Comparison of ENCODE assay signal across 8 mouse cellular contexts in genomic region chr11:117332242-117333149, GRCm38 (mm10).
DNase-seq lines count a peak whose midpoint lies in the region; ATAC-seq and TF ChIP-seq lines count a peak whose summit lies in the region.

No protein-coding gene starts in this region.

- ATAC-seq in liver, postnatal 0 days, result peak; percentile 18; the same call in 1 of the 2 replicates
- peak; percentile 94 for ATAC-seq in neural tube, embryonic 12.5 days (ENCODE audit: low FRiP score, low read depth)

- TF ChIP-seq EP300 in liver, postnatal 0 days (IDR thresholded peaks at IDR 0.05; ENCODE audit: low read depth), result no peak

- H3K27me3 ChIP-seq in heart, embryonic 10.5 days (ENCODE audit: insufficient read depth, poor library complexity, severe bottlenecking), result no peaks in the 10 kb centered on the region
- H3K27me3 ChIP-seq in liver, postnatal 0 days (ENCODE audit: insufficient read depth, low read length), result no peaks in the 10 kb centered on the region
- H3K27me3 ChIP-seq in neural tube, embryonic 12.5 days (replicated peaks), result no peaks in the 10 kb centered on the region

- peak overlapping the region; percentile 78 for H3K4me3 ChIP-seq in heart, embryonic 10.5 days
- peak overlapping the region; percentile 56 for H3K4me3 ChIP-seq in liver, postnatal 0 days (ENCODE audit: low read depth, low read length)
- peak overlapping the region; percentile 63 for H3K4me3 ChIP-seq in neural tube, embryonic 12.5 days

- H3K9me3 ChIP-seq in heart, embryonic 10.5 days, result no peaks in the 10 kb centered on the region
- H3K9me3 ChIP-seq in liver, postnatal 0 days (ENCODE audit: low read length), result no peaks in the 10 kb centered on the region
- no peaks in the 10 kb centered on the region for H3K9me3 ChIP-seq in neural tube, embryonic 12.5 days

- H3K4me1 ChIP-seq in heart, embryonic 10.5 days, result peaks cover 86% of the 10 kb centered on the region
- H3K4me1 ChIP-seq in liver, postnatal 0 days (ENCODE audit: insufficient read depth), result peaks cover 78% of the 10 kb centered on the region
- H3K4me1 ChIP-seq in neural tube, embryonic 12.5 days, result peaks cover 47% of the 10 kb centered on the region

- WGBS in heart, embryonic 10.5 days, result under 1% methylated on average over 37 of the region's 37 CpGs
- WGBS in liver, postnatal 0 days (ENCODE audit: insufficient replicate concordance), result 2% methylated on average over 37 of the region's 37 CpGs
- WGBS in neural tube, embryonic 12.5 days, result under 1% methylated on average over 37 of the region's 37 CpGs

- H3K4me2 ChIP-seq in liver, postnatal 0 days (ENCODE audit: low read depth, low read length), result peak overlapping the region; percentile 83
- H3K4me2 ChIP-seq in neural tube, embryonic 12.5 days (replicated peaks), result peak overlapping the region; percentile 87

- peak overlapping the region; percentile 64 for H3K9ac ChIP-seq in liver, postnatal 0 days (replicated peaks)
- peak overlapping the region; percentile 92 for H3K9ac ChIP-seq in neural tube, embryonic 12.5 days

- no peak; the same call in 1 of the 2 replicates for TF ChIP-seq CTCF in liver, postnatal 0 days (IDR thresholded peaks at IDR 0.05; ENCODE audit: low read depth)

- 0 out of 2 replicates have a peak, but pooled peaks cover 6% of the 10 kb centered on the region for H3K36me3 ChIP-seq in heart, embryonic 10.5 days
- no peaks in the 10 kb centered on the region for H3K36me3 ChIP-seq in liver, postnatal 0 days (replicated peaks; ENCODE audit: insufficient read depth, low read length)
- H3K36me3 ChIP-seq in neural tube, embryonic 12.5 days, result 0 out of 2 replicates have a peak, but pooled peaks cover 2% of the 10 kb centered on the region

- DNase-seq in spleen, adult 18-20 months, result peak; percentile 57 to 66
- no peak for DNase-seq in spleen, postnatal 14 days (ENCODE audit: low spot score in 2 of 2)
- peak; percentile 59 for DNase-seq in brain, embryonic 18.5 days (ENCODE audit: low read depth, low spot score)
- peak; percentile 96 for DNase-seq in heart, embryonic 10.5 days (ENCODE audit: low spot score)
- peak; percentile 70 for DNase-seq in kidney, postnatal 14 days
- DNase-seq in liver, postnatal 0 days, result peak; percentile 78
- peak; percentile 70 to 73 for DNase-seq in thymus, postnatal 10 days (ENCODE audit: low spot score in 2 of 2)

- H3K27ac ChIP-seq in heart, embryonic 10.5 days, result peak overlapping the region; percentile 96
- peak overlapping the region; percentile 93 for H3K27ac ChIP-seq in liver, postnatal 0 days (ENCODE audit: low read depth)
- H3K27ac ChIP-seq in neural tube, embryonic 12.5 days, result peak overlapping the region; percentile 97

Comparison
In these comparisons a context has a peak if more than half of its experiments do, and no peak if none do; other contexts are left out.
1. DNase-seq: peak in spleen, adult 18-20 months (2 of 2), brain, embryonic 18.5 days (single experiment), heart, embryonic 10.5 days (single experiment), kidney, postnatal 14 days (single experiment), liver, postnatal 0 days (single experiment) and thymus, postnatal 10 days (2 of 2); none in spleen, postnatal 14 days (0 of 2).
2. Peak in every context shown above with its lines, with median percentiles within 50 percentile points of each other: H3K27ac ChIP-seq and H3K4me3 ChIP-seq.